Mouse (Mus musculus) urinary bladder, postnatal 4 days (tissue): ENCODE results near the gene Gm10563.

ENCODE experiments used
- DNase-seq, 2 experiments: peaks; one replicate each; pipeline ENCODE4 v3.0.0; 2021 to 2022; ENCODE audit warnings: low spot score in 2 of 2

Gm10563 gene

GRCm38 (mm10) chr4:155653086-155653450, 7.9 kb upstream of the Gm10563 start, which contains the start of gene Mmp23:
TSS of gene Mmp23 (minus strand) at chr4:155653384.
- DNase-seq = peak; percentile 75 to 81

- DNase-seq = no peak
Measured at GRCm38 (mm10) chr4:155652283-155653085, 7.3 kb upstream of the Gm10563 start.

GRCm38 (mm10) chr4:155651553-155652269, 6.5 kb upstream of the Gm10563 start:
- peak; percentile 69 to 72 for DNase-seq

GRCm38 (mm10) chr4:155649355-155649754, 4.1 kb upstream of the Gm10563 start:
- peak in 1 of 2 experiments; percentile 59 for DNase-seq

- DNase-seq = no peak
Measured at GRCm38 (mm10) chr4:155645721-155646120, 513 bp upstream of the Gm10563 start.

GRCm38 (mm10) chr4:155643531-155643930, 1.7 kb downstream of the Gm10563 start:
- DNase-seq = no peak

- no peak for DNase-seq
Measured at GRCm38 (mm10) chr4:155635766-155636499, 9.3 kb downstream of the Gm10563 start.

- no peak for DNase-seq
Measured at GRCm38 (mm10) chr4:155630267-155630666, 14.9 kb downstream of the Gm10563 start.

- peak; percentile 94 to 95 for DNase-seq
Measured at GRCm38 (mm10) chr4:155624338-155625291, 20.6 kb downstream of the Gm10563 start, which contains the start of gene Cdk11b. TSS of gene Cdk11b (plus strand) at chr4:155624854.

GRCm38 (mm10) chr4:155618321-155618720, 26.9 kb downstream of the Gm10563 start:
- DNase-seq = no peak

GRCm38 (mm10) chr4:155613264-155613663, 31.9 kb downstream of the Gm10563 start:
- DNase-seq = no peak

- DNase-seq = no peak
Measured at GRCm38 (mm10) chr4:155611860-155612259, 33.3 kb downstream of the Gm10563 start.

- DNase-seq = no peak
Measured at GRCm38 (mm10) chr4:155606825-155607224, 38.4 kb downstream of the Gm10563 start.

GRCm38 (mm10) chr4:155605132-155605531, 40.1 kb downstream of the Gm10563 start:
- no peak for DNase-seq

- no peak for DNase-seq
Measured at GRCm38 (mm10) chr4:155603801-155604200, 41.4 kb downstream of the Gm10563 start.

GRCm38 (mm10) chr4:155602753-155603152, 42.5 kb downstream of the Gm10563 start:
- no peak for DNase-seq

GRCm38 (mm10) chr4:155601997-155602456, 43.2 kb downstream of the Gm10563 start:
- DNase-seq = no peak

GRCm38 (mm10) chr4:155601091-155601996, 43.9 kb downstream of the Gm10563 start, which contains the start of gene Slc35e2:
TSS of gene Slc35e2 (plus strand) at chr4:155601416.
- peak; percentile 90 to 94 for DNase-seq
